Mouse (Mus musculus) lung, postnatal 14 days (tissue): ENCODE measurements around the gene Alk.

ENCODE experiments used
- DNase-seq: peaks from one replicate; pipeline ENCODE4 v3.0.0; 2021

Gene Alk

DNA sequence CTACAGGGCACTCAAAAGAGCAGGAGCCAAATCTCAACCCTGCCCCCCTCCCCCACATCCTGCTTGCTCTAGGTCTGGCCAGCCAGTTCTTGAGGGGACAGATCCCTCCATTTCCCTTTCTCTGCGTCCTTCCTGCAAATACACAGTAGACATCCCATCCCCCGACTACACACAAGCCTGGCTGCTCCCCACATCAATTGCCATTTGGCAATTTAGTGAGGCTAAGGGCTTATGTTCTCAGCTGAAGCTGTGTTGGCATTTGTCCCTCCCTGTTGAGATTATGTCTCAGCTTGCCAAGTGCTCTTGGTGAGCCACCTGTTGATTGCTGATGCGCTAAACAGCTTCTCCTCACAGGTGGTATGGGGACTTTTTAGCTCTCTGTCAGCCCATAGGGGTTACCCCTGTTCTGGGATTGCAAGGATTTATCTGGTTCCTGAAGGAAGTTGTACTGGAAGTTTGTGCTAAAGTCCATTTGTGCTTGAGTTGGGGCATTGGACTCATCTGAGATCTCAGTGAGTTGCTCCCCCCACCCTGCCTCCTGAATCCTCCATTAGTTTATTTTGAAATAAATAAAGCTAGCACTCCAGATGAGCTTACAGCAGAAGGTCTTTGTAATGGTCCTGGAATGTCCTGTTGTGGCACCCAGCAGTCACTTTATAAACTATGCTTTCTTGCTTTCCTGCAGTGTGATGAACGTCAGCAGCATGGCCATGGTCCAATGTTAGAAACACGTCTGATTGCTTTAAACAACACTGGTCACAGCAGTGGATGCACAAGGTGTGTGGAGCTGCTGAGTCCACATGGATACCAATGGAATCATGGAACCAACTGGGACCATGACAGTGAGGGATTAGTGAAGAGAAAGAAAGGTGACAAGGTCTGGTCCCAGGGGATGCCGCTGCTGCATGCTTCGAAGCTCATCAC lies 353.7 kb downstream of the Alk start:
- peak; percentile 10 for DNase-seq

GRCm38 (mm10) chr17:72242036-72242435 lies 362.4 kb downstream of the Alk start:
- peak; percentile 28 for DNase-seq

GRCm38 (mm10) chr17:72237315-72237714 lies 367.1 kb downstream of the Alk start:
- peak; percentile 9 for DNase-seq

DNA sequence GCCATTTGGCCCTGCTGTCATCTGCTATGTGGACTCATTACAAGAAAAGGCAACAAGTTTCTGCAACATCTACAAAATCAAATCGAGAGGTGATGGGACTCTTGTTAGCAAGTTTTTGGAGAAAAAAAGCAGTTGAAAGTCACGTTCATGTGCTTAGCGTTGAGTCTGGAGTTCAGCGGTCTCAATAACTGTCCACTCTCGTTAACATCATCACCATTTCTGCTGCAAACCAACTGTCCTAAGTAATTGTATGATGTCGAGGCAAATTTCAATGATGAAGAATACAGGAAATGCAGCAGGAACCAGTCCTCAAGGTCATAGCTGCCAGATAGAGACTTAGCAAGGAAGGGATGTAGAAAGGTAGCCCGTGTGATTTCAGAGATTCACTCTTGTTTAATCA lies 373.5 kb downstream of the Alk start:
- DNase-seq = no peak

DNA sequence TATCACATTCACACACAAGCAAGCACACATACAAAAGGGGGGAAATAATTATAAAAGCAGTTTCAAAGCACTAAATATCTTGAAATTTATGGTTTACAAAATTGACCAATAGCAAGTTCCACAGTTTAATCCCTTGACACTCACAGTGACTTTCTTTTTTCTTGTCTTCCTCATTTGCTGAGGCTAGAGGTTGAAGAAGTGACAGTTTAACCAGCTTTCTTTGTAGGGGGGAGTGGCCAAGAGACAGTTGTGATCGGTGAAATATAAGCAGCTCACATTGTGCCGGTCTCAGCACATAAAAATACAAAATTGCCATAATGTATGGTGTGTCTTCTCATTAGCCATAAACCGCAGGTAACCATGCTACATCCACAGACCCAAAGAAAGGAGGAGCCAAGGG lies 385.6 kb downstream of the Alk start:
- no peak for DNase-seq

DNA sequence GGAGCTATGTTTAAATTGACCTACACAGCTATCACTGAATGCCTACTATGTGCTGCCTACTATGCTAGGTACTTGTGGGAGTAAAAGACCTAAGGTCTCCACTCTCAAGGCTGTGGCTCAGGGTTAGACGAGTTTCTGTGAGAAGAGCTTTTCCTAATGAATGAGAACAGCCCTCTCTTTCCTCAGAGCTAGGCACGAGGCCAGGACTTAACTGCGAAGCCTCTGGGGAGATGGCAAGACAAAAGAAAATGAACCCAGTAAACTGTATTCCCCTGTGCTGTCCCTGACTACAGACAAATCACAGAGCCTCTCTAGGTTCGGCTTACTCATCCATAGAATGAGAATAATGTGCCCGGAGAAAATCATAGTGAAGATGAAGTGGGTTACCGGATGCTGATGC lies 406.9 kb downstream of the Alk start:
- no peak for DNase-seq

- DNase-seq = no peak
Measured at GRCm38 (mm10) chr17:72194976-72195650, 409.3 kb downstream of the Alk start.

GRCm38 (mm10) chr17:72190536-72190935 lies 413.9 kb downstream of the Alk start:
- DNase-seq = no peak

- no peak for DNase-seq
Measured at GRCm38 (mm10) chr17:72187026-72187425, 417.4 kb downstream of the Alk start.

- DNase-seq = no peak
Measured at GRCm38 (mm10) chr17:72182414-72182813, 422.0 kb downstream of the Alk start.

DNA sequence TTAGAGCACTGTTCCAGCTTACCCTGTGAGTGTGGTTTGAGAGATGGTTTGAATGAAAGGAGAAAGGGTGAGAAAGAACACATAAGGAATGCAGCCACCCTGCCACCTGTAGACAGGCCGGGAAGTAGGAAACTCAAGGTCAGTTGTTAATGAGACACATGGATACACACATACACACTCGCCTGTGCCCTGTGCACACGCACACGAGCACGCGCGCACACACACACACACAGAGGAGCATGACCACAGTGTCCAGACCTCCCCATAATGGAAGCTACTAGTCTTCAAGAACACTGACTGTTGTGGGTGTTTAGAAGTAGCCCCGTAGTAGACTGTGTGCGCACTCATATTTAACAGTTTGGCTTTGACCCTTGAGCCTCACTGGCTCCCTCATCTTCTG lies 424.2 kb downstream of the Alk start:
- no peak for DNase-seq

- no peak for DNase-seq
Measured at GRCm38 (mm10) chr17:72179722-72180140, 424.7 kb downstream of the Alk start.

GRCm38 (mm10) chr17:72173778-72174177 lies 430.6 kb downstream of the Alk start:
- DNase-seq = no peak

DNA sequence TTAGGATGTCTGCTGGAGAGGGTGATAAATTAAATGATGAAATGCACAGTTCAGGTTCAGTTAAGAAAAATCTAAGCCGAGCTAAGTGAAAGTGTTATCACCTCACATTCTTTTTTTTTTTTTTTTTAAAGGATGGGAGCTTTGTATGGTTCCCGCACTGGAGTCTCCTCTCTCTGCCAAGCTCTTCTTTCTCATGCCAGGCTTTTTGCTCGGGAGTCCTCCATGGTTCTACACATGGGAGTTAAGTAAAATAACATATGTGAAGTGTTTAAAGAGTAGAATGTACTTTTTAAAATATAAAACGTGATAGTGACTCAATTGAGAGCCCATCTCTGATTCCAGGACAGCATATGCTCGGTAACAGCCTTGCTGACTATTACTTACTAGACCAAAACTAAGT lies 436.3 kb downstream of the Alk start:
- DNase-seq = no peak

- DNase-seq = no peak
Measured at GRCm38 (mm10) chr17:72158857-72159385, 445.5 kb downstream of the Alk start.

DNA sequence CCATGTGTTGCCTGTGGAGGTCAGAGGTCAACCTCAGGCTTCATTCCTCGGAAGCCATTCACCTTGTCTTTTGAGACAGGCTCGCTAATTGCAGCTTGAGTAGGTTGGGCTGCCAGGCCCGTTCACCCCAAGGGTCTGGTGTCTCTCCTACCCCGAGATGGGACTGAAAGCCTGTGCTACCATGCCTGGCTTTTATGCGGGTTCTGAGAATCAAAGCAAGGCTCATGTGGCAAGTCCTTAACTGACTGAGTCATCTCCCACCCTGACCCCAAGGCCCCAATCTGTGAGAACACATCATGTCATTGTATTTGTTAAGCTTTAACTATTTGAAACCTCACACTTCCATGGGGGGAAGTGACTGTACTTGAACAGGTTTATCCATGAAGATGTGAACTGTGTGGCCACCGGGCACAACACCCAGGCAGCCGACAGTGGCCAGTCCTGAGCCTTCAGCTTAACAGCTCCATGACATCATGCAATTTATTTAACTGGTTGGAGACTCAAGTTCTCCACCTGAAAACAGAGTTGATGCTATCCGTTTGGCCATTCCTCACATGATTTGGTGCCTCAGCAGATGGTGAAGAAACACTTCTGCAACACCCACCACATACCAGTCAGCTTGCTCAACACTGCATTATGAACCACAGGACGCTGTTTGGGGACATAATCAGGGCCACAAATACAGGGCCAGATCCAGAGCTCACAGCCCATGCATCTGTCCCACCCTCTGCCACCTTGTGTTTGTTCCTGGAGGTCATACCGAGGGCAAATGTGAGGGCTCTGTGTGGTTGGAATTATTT lies 446.4 kb downstream of the Alk start:
- DNase-seq = no peak

GRCm38 (mm10) chr17:72153038-72153437 lies 451.4 kb downstream of the Alk start:
- DNase-seq = no peak

DNA sequence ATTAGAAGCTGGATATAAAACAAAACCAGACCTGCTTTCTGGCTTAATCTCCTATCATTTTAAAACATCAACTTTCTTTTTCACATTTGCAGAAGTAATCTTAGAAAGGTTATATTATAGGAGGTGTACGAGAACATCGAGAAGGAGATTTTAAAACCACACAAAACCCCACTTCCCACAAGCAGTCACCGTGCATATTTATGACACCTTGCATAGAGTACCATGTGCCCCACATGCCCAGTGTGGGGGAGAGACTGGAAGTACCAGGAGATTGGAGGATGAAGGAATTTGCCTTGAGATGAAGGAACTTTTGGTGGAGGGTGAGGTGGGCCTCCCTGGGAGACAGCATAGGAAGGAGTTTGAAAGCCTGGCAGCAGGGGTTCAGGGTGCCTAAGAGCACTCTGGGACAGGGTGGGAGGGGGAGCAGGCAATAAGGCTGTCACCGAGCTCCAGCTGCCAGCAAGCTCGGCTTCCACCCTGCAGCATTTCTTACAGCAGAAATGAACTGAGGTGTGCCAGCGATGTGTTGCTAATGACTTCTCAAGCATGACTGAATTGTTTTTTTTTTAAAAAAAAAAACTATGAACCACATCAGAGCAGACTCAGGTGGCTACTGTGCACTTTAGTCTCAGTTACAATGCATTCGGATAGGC lies 459.4 kb downstream of the Alk start:
- no peak for DNase-seq

GRCm38 (mm10) chr17:72144461-72144860 lies 460.0 kb downstream of the Alk start:
- no peak for DNase-seq

DNA sequence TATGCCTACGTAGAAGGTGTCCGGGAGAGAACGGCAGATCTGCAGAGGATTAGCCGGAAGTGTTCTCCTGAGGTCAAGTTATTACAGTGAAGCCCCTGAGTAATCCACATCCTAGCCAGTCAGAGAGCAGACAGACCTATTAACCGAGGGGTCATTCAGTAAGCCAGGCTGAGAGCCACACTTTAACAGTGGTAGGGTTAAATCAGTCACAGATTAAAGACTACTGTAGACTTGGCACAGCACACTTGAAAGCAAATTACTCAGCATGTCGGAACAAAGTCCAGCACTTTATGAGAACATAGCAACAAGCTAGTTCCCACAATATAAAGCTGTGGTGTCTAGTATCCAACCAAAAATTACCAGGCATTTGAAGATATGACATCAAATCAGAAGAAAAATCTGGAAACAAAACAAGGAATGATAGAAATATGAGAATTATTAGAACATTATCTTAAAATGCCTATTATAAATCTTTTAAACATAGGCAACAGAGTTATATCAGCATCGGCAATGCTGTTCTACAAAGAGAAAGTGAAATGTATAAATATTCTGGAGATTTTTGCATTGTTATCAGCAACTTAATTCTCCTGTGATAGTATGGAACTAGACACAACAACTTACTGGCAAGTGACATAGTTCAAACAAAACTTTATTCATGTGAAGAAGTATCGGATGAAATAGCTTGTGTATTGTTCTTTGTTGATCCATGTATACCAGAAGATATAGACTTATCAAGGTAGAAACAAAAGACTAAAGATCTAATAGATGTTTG lies 472.1 kb downstream of the Alk start:
- no peak for DNase-seq

GRCm38 (mm10) chr17:72121660-72122059 lies 482.8 kb downstream of the Alk start:
- no peak for DNase-seq

DNA sequence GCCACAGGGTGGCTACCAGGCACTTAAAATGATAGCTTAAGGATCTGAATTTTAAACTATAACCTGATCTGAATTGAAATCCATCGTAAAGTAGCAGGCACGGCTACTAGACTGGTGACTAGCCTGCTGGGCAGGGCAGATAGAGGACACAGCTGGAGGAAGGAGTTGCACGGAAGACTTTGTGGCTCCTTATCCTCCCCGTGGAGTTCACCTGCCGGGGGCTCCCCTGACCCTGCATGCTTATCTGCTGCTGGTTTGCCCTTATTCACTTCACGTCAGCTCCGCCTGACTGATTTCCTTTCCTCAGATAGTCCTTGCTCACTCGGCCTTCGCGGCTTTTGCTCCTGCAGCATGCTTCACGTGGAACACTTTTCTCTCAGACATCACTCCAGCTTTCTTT lies 484.1 kb downstream of the Alk start:
- DNase-seq = no peak
